Mouse (Mus musculus) heart, embryonic 11.5 days (tissue): ENCODE measurements around the gene Dnajb5. TPM values are rescaled to one million over a fixed set of nuclear protein-coding genes. Genes with fewer than 3 reads are reported as not detected.
"Not testable (repeated sequence)": the region's sequence is repeated elsewhere in the genome, so short reads cannot be mapped to it uniquely, and the experiment has no call there.

Experiments used
- ATAC-seq: fragments of 200-750 bp; cut with Nextera tagmentation; replicated peaks from 2 replicates; pipeline ENCODE4 v1.8.0; 2017; ENCODE audit warnings: moderate library complexity; ENCODE audit not compliant: insufficient number of reproducible peaks, low FRiP score, low TSS enrichment
- H3K27ac ChIP-seq: fragments of 300-500 bp; sonication (generic); 2 replicates; pipeline ENCODE4 v1.5.1; 2014; ENCODE audit warnings: mild to moderate bottlenecking, low read depth, low read length
- H3K27me3 ChIP-seq: fragments of 300-500 bp; sonication (generic); 2 replicates; pipeline ENCODE4 v1.6.1; 2014; ENCODE audit warnings: mild to moderate bottlenecking, low read length, mixed read lengths; ENCODE audit not compliant: control insufficient read depth, insufficient read depth
- H3K36me3 ChIP-seq: fragments of 300-500 bp; sonication (generic); 2 replicates; pipeline ENCODE4 v1.6.1; 2014; ENCODE audit warnings: mild to moderate bottlenecking, low read length, moderate library complexity, mixed read lengths; ENCODE audit not compliant: control insufficient read depth, insufficient read depth
- H3K4me1 ChIP-seq: fragments of 300-500 bp; sonication (generic); 2 replicates; pipeline ENCODE4 v1.6.1; 2014; ENCODE audit warnings: low read length; ENCODE audit not compliant: control insufficient read depth, insufficient read depth
- H3K4me2 ChIP-seq: fragments of 300-500 bp; sonication (generic); 2 replicates; pipeline ENCODE4 v1.6.1; 2014; ENCODE audit warnings: mild to moderate bottlenecking, moderate library complexity
- H3K4me3 ChIP-seq: fragments of 300-500 bp; sonication (generic); 2 replicates; pipeline ENCODE4 v1.5.1; 2014; ENCODE audit warnings: low read depth, low read length
- H3K9ac ChIP-seq: fragments of 300-500 bp; sonication (generic); 2 replicates; pipeline ENCODE4 v1.6.1; 2014; ENCODE audit warnings: mild to moderate bottlenecking, low read depth, low read length, moderate library complexity
- H3K9me3 ChIP-seq: fragments of 300-500 bp; sonication (generic); replicated peaks from 2 replicates; pipeline ENCODE4 v1.6.1; 2016; ENCODE audit warnings: low read length; ENCODE audit not compliant: control insufficient read depth
- WGBS: fragments of 180-500 bp; shearing (Covaris S2); extraction: QIAGEN DNeasy Blood & Tissue Kit; methylation state at CpG from one replicate; pipeline ENCODE4 v1.1.7; 2014; ENCODE audit not compliant: insufficient replicate concordance; 5-methylcytosine and 5-hydroxymethylcytosine counted together
- polyA plus RNA-seq: library from polyadenylated mRNA; unstranded; fragments of >200 nt; fragmentation: Nextera tagmentation; extraction: Ambion mirVana; gene quantifications from 2 replicates; pipeline ENCODE4 v1.2.1, GENCODE M21; 2014

The Dnajb5 gene
- polyA plus RNA-seq, 1 experiment from 2014 or later, result 11.8 TPM

- Histone ChIP-seq H3K36me3 (peaks cover 7% of the 10 kb centered on the region; the same call in 1 of the 2 replicates), H3K9me3 (no peaks in the 10 kb centered on the region), H3K27ac (no peak overlapping the region), H3K4me2 (no peak overlapping the region), H3K27me3 (no peaks in the 10 kb centered on the region), H3K4me3 (no peak overlapping the region), H3K4me1 (peaks cover 22% of the 10 kb centered on the region), H3K9ac (no peak overlapping the region)
- WGBS, result 30% methylated on average over 4 of the region's 4 CpGs
- no peak for ATAC-seq
These were observed 12.0 kb downstream of the Dnajb5 start for GRCm38 (mm10) chr4:42961592-42961991.

DNA sequence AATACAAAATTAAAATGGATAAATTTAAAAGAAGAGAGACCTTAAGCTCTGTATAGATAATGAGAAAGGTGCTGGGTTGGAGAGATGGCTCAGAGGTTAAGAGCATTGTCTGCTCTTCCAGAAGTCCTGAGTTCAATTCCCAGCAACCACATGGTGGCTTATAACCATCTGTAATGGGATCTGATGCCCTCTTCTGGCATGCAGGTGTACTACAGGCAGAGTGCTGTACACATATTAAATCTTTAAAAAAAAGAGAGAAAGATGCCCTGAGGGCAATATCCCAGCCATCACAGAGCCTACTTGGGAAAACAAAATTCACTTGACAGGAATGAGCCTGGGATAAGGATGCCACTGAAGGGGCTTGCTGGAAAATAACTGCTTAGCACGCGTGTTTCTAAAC lies 13.9 kb downstream of the Dnajb5 start:
- Histone ChIP-seq H3K4me1 (peaks cover 15% of the 10 kb centered on the region), H3K36me3 (no peaks in the 10 kb centered on the region), H3K4me3 (no peak overlapping the region), H3K27me3 (no peaks in the 10 kb centered on the region), H3K4me2 (no peak overlapping the region), H3K9me3 (no peaks in the 10 kb centered on the region), H3K27ac (no peak overlapping the region), H3K9ac (no peak overlapping the region)
- ATAC-seq, result no peak
- 78% methylated on average over 2 of the region's 2 CpGs for WGBS

GRCm38 (mm10) chr4:42965039-42965719 lies 15.6 kb downstream of the Dnajb5 start:
- Histone ChIP-seq H3K4me3 (no peak overlapping the region), H3K9me3 (no peaks in the 10 kb centered on the region), H3K27me3 (no peaks in the 10 kb centered on the region), H3K36me3 (no peaks in the 10 kb centered on the region), H3K4me1 (peaks cover 5% of the 10 kb centered on the region), H3K4me2 (peak overlapping the region; percentile 36), H3K27ac (no peak overlapping the region), H3K9ac (no peak overlapping the region)
- no peak for ATAC-seq
- WGBS, result 13% methylated on average over 12 of the region's 12 CpGs

DNA sequence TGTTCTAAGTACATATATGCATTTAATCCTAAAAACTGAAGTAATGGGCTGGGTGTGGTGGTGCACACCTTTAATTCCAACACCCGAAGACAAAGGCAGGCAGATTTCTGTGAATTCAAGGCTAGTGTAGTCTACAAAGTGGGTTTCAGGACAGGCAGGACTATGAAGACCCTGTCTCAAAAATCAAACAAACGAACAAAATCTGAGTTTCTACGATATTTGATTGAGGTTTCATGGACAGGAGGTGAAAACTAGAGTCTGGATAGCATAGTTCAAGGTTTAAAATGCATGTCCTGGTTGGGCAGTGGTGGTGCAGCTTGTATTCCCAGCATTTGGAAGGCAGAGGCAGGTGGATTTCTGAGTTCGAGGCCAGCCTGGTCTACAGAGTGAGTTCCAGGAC lies 19.7 kb downstream of the Dnajb5 start, which contains the start of gene 1700022I11Rik:
Gene 1700022I11Rik (plus strand): TSS at position 301 of the 400 bp plus-strand sequence.
- no peaks in the 10 kb centered on the region for H3K27me3 ChIP-seq
- 78% methylated on average over 4 of the region's 4 CpGs for WGBS

DNA sequence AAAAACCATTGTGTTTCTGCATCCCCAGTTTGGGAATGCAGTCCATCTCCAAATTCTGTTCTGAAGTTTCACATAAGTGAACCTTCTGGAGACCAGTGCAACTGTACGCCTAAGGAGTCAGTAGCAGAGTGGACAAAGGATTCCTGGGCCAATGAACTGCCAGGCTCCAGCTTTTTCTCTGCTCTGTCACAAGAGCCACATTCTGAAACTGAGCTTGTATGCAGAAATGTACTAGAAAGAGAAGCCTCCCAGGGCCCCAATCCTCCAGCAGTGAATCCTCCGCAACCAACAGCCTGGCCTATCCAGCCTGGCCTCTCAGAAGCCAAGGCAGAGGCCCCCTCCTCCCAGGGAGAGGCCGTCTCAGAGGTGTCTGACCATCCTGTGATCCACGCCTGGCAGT lies 23.3 kb downstream of the Dnajb5 start:
- Histone ChIP-seq H3K4me2 (no peak overlapping the region), H3K27me3 (no peaks in the 10 kb centered on the region), H3K4me1 (peaks cover 6% of the 10 kb centered on the region; the same call in 1 of the 2 replicates), H3K9ac (no peak overlapping the region), H3K9me3 (no peaks in the 10 kb centered on the region), H3K36me3 (0 out of 2 replicates have a peak, but pooled peaks cover 3% of the 10 kb centered on the region), H3K4me3 (no peak overlapping the region), H3K27ac (no peak overlapping the region)
- 61% methylated on average over 4 of the region's 4 CpGs for WGBS
- ATAC-seq, result no peak

More for the DNA sequence above, 19.7 kb downstream of the Dnajb5 start, which contains the start of gene 1700022I11Rik:
- Histone ChIP-seq H3K9ac (no peak within 1 kb of the TSS), H3K36me3 (no peaks in the 10 kb centered on the region), H3K27ac (no peak within 1 kb of the TSS), H3K4me2 (no peak within 1 kb of the TSS), H3K4me1 (peaks cover 10% of the 10 kb centered on the region), H3K9me3 (no peaks in the 10 kb centered on the region), H3K4me3 (no peak within 1 kb of the TSS)
- ATAC-seq, result no peak

- Histone ChIP-seq H3K27me3 (no peaks in the 10 kb centered on the region), H3K4me1 (peaks cover 6% of the 10 kb centered on the region; the same call in 1 of the 2 replicates), H3K4me2 (no peak overlapping the region), H3K36me3 (peaks cover 10% of the 10 kb centered on the region), H3K9ac (no peak overlapping the region), H3K4me3 (no peak overlapping the region), H3K9me3 (no peaks in the 10 kb centered on the region), H3K27ac (no peak overlapping the region)
- 54% methylated on average over 5 of the region's 5 CpGs for WGBS
- no peak for ATAC-seq
These were observed 24.3 kb downstream of the Dnajb5 start for GRCm38 (mm10) chr4:42973868-42974267.

DNA sequence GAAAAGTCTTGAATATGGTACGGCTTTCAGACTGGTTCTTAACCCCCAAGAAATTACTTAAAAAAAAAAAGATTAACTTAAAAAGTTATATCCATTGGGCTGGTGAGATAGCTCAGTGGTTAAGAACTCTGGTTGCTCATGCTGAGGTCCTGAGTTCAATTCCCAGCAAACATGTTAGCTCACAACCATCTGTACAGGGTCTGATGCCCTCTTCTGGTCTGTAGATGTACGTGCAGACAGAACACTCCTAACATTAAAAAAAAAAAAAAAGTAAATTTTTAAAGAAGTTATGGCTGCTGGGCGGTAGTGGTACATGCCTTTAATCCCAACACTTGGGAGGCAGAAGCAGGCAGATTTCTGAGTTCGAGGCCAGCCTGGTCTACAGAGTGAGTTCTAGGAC lies 28.4 kb downstream of the Dnajb5 start:
- Histone ChIP-seq H3K36me3 (peaks cover 23% of the 10 kb centered on the region), H3K4me3 (no peak overlapping the region), H3K9ac (no peak overlapping the region), H3K9me3 (no peaks in the 10 kb centered on the region), H3K4me1 (peaks cover 5% of the 10 kb centered on the region; the same call in 1 of the 2 replicates), H3K27ac (no peak overlapping the region), H3K27me3 (no peaks in the 10 kb centered on the region), H3K4me2 (no peak overlapping the region)
- ATAC-seq, result no peak
- WGBS, result 94% methylated on average over 4 of the region's 4 CpGs

GRCm38 (mm10) chr4:42980467-42980866 lies 30.9 kb downstream of the Dnajb5 start:
- not testable (repeated sequence) for H3K4me2 ChIP-seq, ATAC-seq, H3K4me3 ChIP-seq, H3K27ac ChIP-seq, H3K9me3 ChIP-seq, H3K9ac ChIP-seq, H3K4me1 ChIP-seq, H3K27me3 ChIP-seq
- 89% methylated on average over 7 of the region's 8 CpGs for WGBS
- peaks cover 41% of the 10 kb centered on the region for H3K36me3 ChIP-seq

DNA sequence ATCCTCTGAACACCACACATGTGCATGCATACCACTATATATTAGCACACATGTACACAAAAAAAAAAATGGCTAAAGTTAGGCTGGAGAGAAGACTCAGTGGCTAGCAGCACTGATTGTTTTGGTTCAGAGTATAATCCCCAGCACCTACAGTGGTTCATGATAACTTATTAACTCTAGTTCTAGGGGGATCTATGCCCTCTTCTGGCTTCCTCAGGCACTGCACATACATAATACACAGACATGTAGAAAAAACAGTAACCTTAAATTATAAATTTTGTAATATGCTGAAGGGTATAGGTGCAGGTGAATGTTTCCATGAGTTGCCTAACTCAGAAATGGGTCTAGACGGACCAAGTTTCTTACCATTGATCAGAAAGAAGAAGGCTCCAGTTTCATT lies 38.7 kb downstream of the Dnajb5 start:
- Histone ChIP-seq H3K9me3 (no peaks in the 10 kb centered on the region), H3K9ac (no peak overlapping the region), H3K27ac (no peak overlapping the region), H3K27me3 (no peaks in the 10 kb centered on the region), H3K4me3 (no peak overlapping the region), H3K4me1 (no peaks in the 10 kb centered on the region), H3K4me2 (no peak overlapping the region), H3K36me3 (peaks cover 56% of the 10 kb centered on the region)
- no peak for ATAC-seq
- 78% methylated on average over 1 of the region's 1 CpGs for WGBS
